In the genomic region with DNA sequence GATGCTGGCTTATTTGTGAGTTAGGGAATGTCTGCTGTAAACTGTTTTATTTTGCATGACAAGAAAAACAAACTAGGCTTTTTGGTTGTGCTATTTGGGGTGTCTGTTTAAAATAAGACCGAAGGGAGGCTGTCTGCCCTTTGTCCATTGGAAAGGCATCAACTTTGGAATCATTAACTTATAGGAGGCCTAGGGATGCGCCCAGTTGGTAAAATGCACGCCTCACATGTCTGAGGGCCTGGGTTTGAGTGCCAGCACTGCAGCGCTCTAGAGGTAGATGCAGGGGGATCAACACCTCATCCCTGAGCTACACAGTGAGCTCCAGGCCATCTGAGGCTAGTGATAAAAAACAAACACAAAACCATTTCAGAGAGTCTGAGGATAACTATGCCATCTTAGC, we compare ENCODE assay signal across 31 mouse cellular contexts. TPM values are rescaled to one million over a fixed set of nuclear protein-coding genes. Genes with fewer than 3 reads are reported as not detected.
DNase-seq lines count a peak whose midpoint lies in the region; ATAC-seq and TF ChIP-seq lines count a peak whose summit lies in the region.
"Had no signal": no experiment of that assay in that cellular context is flagged by ENCODE, and none has a peak within 500 bp of the region (broad histone marks: within the 10 kb centered on the region; RNA-seq: fewer than 3 reads in every experiment).

No protein-coding gene starts in this region.

- 92% methylated on average over 4 of the region's 4 CpGs for WGBS in kidney, embryonic 14.5 days
- WGBS in kidney, embryonic 15.5 days = 79% methylated on average over 4 of the region's 4 CpGs
- 78% methylated on average over 4 of the region's 4 CpGs for WGBS in kidney, postnatal 0 days
- WGBS in hindbrain, embryonic 16.5 days = 94% methylated on average over 4 of the region's 4 CpGs
- 90% methylated on average over 4 of the region's 4 CpGs for WGBS in midbrain, postnatal 0 days

- H3K4me1 ChIP-seq in kidney, embryonic 14.5 days (ENCODE audit: control insufficient read depth, insufficient read depth, low read length) = no peaks in the 10 kb centered on the region
- peaks cover 7% of the 10 kb centered on the region; the same call in 1 of the 2 replicates for H3K4me1 ChIP-seq in kidney, embryonic 15.5 days
- no peaks in the 10 kb centered on the region for H3K4me1 ChIP-seq in kidney, postnatal 0 days (replicated peaks; ENCODE audit: insufficient read depth, low read length)
- peaks cover 8% of the 10 kb centered on the region for H3K4me1 ChIP-seq in hindbrain, embryonic 16.5 days (ENCODE audit: control insufficient read depth, insufficient read depth, low read depth, low read length)
- no peaks in the 10 kb centered on the region for H3K4me1 ChIP-seq in midbrain, postnatal 0 days (ENCODE audit: insufficient read depth, low read length)
- H3K4me1 ChIP-seq: forebrain, embryonic 12.5 days; heart, embryonic 13.5 days had no signal

- no peaks in the 10 kb centered on the region for H3K9me3 ChIP-seq in kidney, embryonic 14.5 days (ENCODE audit: control insufficient read depth, low read length)
- no peaks in the 10 kb centered on the region for H3K9me3 ChIP-seq in kidney, embryonic 15.5 days (replicated peaks)
- no peaks in the 10 kb centered on the region for H3K9me3 ChIP-seq in kidney, postnatal 0 days (replicated peaks; ENCODE audit: low read length)
- H3K9me3 ChIP-seq in hindbrain, embryonic 16.5 days (ENCODE audit: control insufficient read depth, low read length) = no peaks in the 10 kb centered on the region
- no peaks in the 10 kb centered on the region for H3K9me3 ChIP-seq in midbrain, postnatal 0 days (ENCODE audit: low read length)
- H3K9me3 ChIP-seq: embryonic facial prominence, embryonic 10.5 days; embryonic facial prominence, embryonic 13.5 days; forebrain, embryonic 12.5 days; forebrain, embryonic 15.5 days; G1E; heart, embryonic 10.5 days; heart, embryonic 13.5 days had no signal

- DNase-seq in kidney, adult 18-20 months = peak; percentile 16
- peak; percentile 60 for DNase-seq in kidney, adult 9 months
- peak; percentile 12 for DNase-seq in R1 (ENCODE audit: low read depth, low spot score)
- DNase-seq in kidney, postnatal 0 days (ENCODE audit: low spot score) = no peak
- DNase-seq in midbrain, postnatal 0 days (ENCODE audit: low spot score) = no peak
- DNase-seq: adrenal gland, adult 2 months; adrenal gland, postnatal 14 days; B cell, adult 2 months; cerebellum, adult 11 months; cerebellum, adult 2 months; cerebellum, adult 9-11 months; cerebellum, postnatal 25 days; embryo, embryonic 11 days; gastrocnemius, postnatal 25 days; heart, adult 18-20 months; heart, postnatal 14 days; heart, postnatal 4 days had no signal

- H3K4me3 ChIP-seq in kidney, embryonic 14.5 days (ENCODE audit: low read length) = no peak overlapping the region
- H3K4me3 ChIP-seq in kidney, embryonic 15.5 days (replicated peaks) = no peak overlapping the region
- H3K4me3 ChIP-seq in kidney, postnatal 0 days (replicated peaks; ENCODE audit: low read depth, low read length) = no peak overlapping the region
- no peak overlapping the region for H3K4me3 ChIP-seq in hindbrain, embryonic 16.5 days (ENCODE audit: low read length)
- H3K4me3 ChIP-seq in midbrain, postnatal 0 days (ENCODE audit: low read depth, low read length) = no peak overlapping the region
- H3K4me3 ChIP-seq: embryonic facial prominence, embryonic 10.5 days; embryonic facial prominence, embryonic 13.5 days; erythroblast, embryonic 14.5 days; forebrain, embryonic 12.5 days; forebrain, embryonic 15.5 days; heart, embryonic 10.5 days; heart, embryonic 13.5 days had no signal

- no peak overlapping the region for H3K4me2 ChIP-seq in kidney, embryonic 14.5 days (replicated peaks; ENCODE audit: low read depth, low read length)
- H3K4me2 ChIP-seq in kidney, embryonic 15.5 days = no peak overlapping the region
- no peak overlapping the region for H3K4me2 ChIP-seq in kidney, postnatal 0 days (ENCODE audit: low read length)
- no peak overlapping the region for H3K4me2 ChIP-seq in hindbrain, embryonic 16.5 days (ENCODE audit: low read length)
- H3K4me2 ChIP-seq in midbrain, postnatal 0 days (ENCODE audit: low read depth, low read length, poor library complexity, severe bottlenecking) = no peak overlapping the region
- H3K4me2 ChIP-seq: embryonic facial prominence, embryonic 13.5 days; forebrain, embryonic 12.5 days; forebrain, embryonic 15.5 days; heart, embryonic 13.5 days; hindbrain, embryonic 14.5 days had no signal

- no peak for ATAC-seq in kidney, embryonic 14.5 days (ENCODE audit: low FRiP score, low TSS enrichment)
- ATAC-seq in kidney, embryonic 15.5 days (replicated peaks; ENCODE audit: low FRiP score) = no peak; the same call in 1 of the 2 replicates
- ATAC-seq in kidney, postnatal 0 days (replicated peaks; ENCODE audit: low FRiP score, low read depth) = 0 out of 2 replicates have a peak, but pooled peaks have one; percentile 57
- no peak for ATAC-seq in hindbrain, embryonic 16.5 days
- ATAC-seq in midbrain, postnatal 0 days (ENCODE audit: low FRiP score) = no peak
- ATAC-seq: forebrain, embryonic 15.5 days; Patski had no signal

- no peaks in the 10 kb centered on the region for H3K36me3 ChIP-seq in kidney, embryonic 14.5 days (ENCODE audit: control insufficient read depth, insufficient read depth, low read length)
- no peaks in the 10 kb centered on the region for H3K36me3 ChIP-seq in kidney, embryonic 15.5 days
- H3K36me3 ChIP-seq in kidney, postnatal 0 days (ENCODE audit: insufficient read depth, low read length) = no peaks in the 10 kb centered on the region
- H3K36me3 ChIP-seq in hindbrain, embryonic 16.5 days (ENCODE audit: control insufficient read depth, insufficient read depth, low read length) = no peaks in the 10 kb centered on the region
- H3K36me3 ChIP-seq in midbrain, postnatal 0 days (ENCODE audit: insufficient read depth, low read length) = no peaks in the 10 kb centered on the region
- H3K36me3 ChIP-seq: embryonic facial prominence, embryonic 10.5 days; embryonic facial prominence, embryonic 13.5 days; forebrain, embryonic 12.5 days; forebrain, embryonic 15.5 days; G1E; heart, embryonic 10.5 days; heart, embryonic 13.5 days had no signal

- no peak for TF ChIP-seq CTCF in kidney, postnatal 0 days (IDR thresholded peaks at IDR 0.05; ENCODE audit: low read depth)
- TF ChIP-seq CTCF in midbrain, postnatal 0 days (IDR thresholded peaks at IDR 0.05) = no peak

- H3K9ac ChIP-seq in kidney, embryonic 14.5 days (ENCODE audit: low read depth, low read length) = no peak overlapping the region
- no peak overlapping the region for H3K9ac ChIP-seq in kidney, embryonic 15.5 days
- no peak overlapping the region for H3K9ac ChIP-seq in kidney, postnatal 0 days (ENCODE audit: low read depth, low read length)
- H3K9ac ChIP-seq in hindbrain, embryonic 16.5 days (ENCODE audit: low read depth, low read length) = no peak overlapping the region
- H3K9ac ChIP-seq in midbrain, postnatal 0 days (replicated peaks; ENCODE audit: low read length, poor library complexity, severe bottlenecking) = no peak overlapping the region
- H3K9ac ChIP-seq: embryonic facial prominence, embryonic 13.5 days; forebrain, embryonic 12.5 days; forebrain, embryonic 15.5 days; heart, embryonic 13.5 days; hindbrain, embryonic 14.5 days had no signal

- H3K27ac ChIP-seq in kidney, embryonic 14.5 days (ENCODE audit: low read depth, low read length) = no peak overlapping the region
- H3K27ac ChIP-seq in kidney, embryonic 15.5 days = no peak overlapping the region
- H3K27ac ChIP-seq in kidney, postnatal 0 days = no peak overlapping the region
- no peak overlapping the region for H3K27ac ChIP-seq in hindbrain, embryonic 16.5 days (ENCODE audit: low read depth, low read length)
- H3K27ac ChIP-seq in midbrain, postnatal 0 days (ENCODE audit: low read depth, low read length) = no peak overlapping the region
- H3K27ac ChIP-seq: embryonic facial prominence, embryonic 10.5 days; embryonic facial prominence, embryonic 13.5 days; forebrain, embryonic 12.5 days; forebrain, embryonic 15.5 days; heart, embryonic 10.5 days; heart, embryonic 13.5 days had no signal

- no peaks in the 10 kb centered on the region for H3K27me3 ChIP-seq in kidney, embryonic 14.5 days (ENCODE audit: control insufficient read depth, insufficient read depth, low read length)
- no peaks in the 10 kb centered on the region for H3K27me3 ChIP-seq in kidney, embryonic 15.5 days
- H3K27me3 ChIP-seq in kidney, postnatal 0 days (ENCODE audit: insufficient read depth, low read length) = no peaks in the 10 kb centered on the region
- H3K27me3 ChIP-seq in hindbrain, embryonic 16.5 days (replicated peaks; ENCODE audit: control insufficient read depth, insufficient read depth, low read length) = no peaks in the 10 kb centered on the region
- no peaks in the 10 kb centered on the region for H3K27me3 ChIP-seq in midbrain, postnatal 0 days (ENCODE audit: insufficient read depth, low read length)
- H3K27me3 ChIP-seq: CH12.LX; embryonic facial prominence, embryonic 13.5 days; forebrain, embryonic 12.5 days; forebrain, embryonic 15.5 days; heart, embryonic 13.5 days; Patski had no signal

RNA-seq across cellular contexts. Expression of a gene that starts 35.5 kb away (rescaled TPM):
- 4.6 and 7.4 TPM in 2 replicates for polyA plus RNA-seq in kidney, embryonic 14.5 days (2014; fragmentation: Nextera tagmentation; extraction: Ambion mirVana)
- 7.6 and 8.1 TPM in 2 replicates for polyA plus RNA-seq in kidney, embryonic 15.5 days (2015; fragmentation: Nextera tagmentation; extraction: Ambion mirVana)
- 6.3 and 6.6 TPM in 2 replicates for polyA plus RNA-seq in kidney, postnatal 0 days (2015; fragmentation: Nextera tagmentation; extraction: Ambion mirVana)
- 6.6 and 8.3 TPM in 2 replicates for polyA plus RNA-seq in hindbrain, embryonic 16.5 days (2015; fragmentation: Nextera tagmentation; extraction: Ambion mirVana)
- 5.4 and 5.7 TPM in 2 replicates for total RNA-seq in midbrain, postnatal 0 days (2014; rRNA removed)
- polyA plus RNA-seq in midbrain, postnatal 0 days (2015; fragmentation: Nextera tagmentation; extraction: Ambion mirVana) = 3.5 and 3.6 TPM in 2 replicates

RNA-seq across cellular contexts. Expression of a gene that starts 40.1 kb away (rescaled TPM):
- 11.9 and 13.5 TPM in 2 replicates for polyA plus RNA-seq in kidney, embryonic 14.5 days (2014; fragmentation: Nextera tagmentation; extraction: Ambion mirVana)
- polyA plus RNA-seq in kidney, embryonic 15.5 days (2015; fragmentation: Nextera tagmentation; extraction: Ambion mirVana) = 6.7 and 7.9 TPM in 2 replicates
- polyA plus RNA-seq in kidney, postnatal 0 days (2015; fragmentation: Nextera tagmentation; extraction: Ambion mirVana) = 5.3 and 5.9 TPM in 2 replicates
- 10.1 and 10.7 TPM in 2 replicates for polyA plus RNA-seq in hindbrain, embryonic 16.5 days (2015; fragmentation: Nextera tagmentation; extraction: Ambion mirVana)
- 46.5 and 53.1 TPM in 2 replicates for total RNA-seq in midbrain, postnatal 0 days (2014; rRNA removed)
- 4.2 and 7.0 TPM in 2 replicates for polyA plus RNA-seq in midbrain, postnatal 0 days (2015; fragmentation: Nextera tagmentation; extraction: Ambion mirVana)

Comparison
In these comparisons a context has a peak if more than half of its experiments do, and no peak if none do; other contexts are left out.
1. DNase-seq: peak in kidney, adult 18-20 months (single experiment), kidney, adult 9 months (single experiment) and R1 (single experiment); none in kidney, postnatal 0 days (single experiment) and midbrain, postnatal 0 days (single experiment).